Mouse (Mus musculus): Measurements from ENCODE around the gene Stx7. TPM values are rescaled to one million over a fixed set of nuclear protein-coding genes. Genes with fewer than 3 reads are reported as not detected.

Stx7 gene
- polyA plus RNA-seq, 1 experiment, result 151 TPM

DNA sequence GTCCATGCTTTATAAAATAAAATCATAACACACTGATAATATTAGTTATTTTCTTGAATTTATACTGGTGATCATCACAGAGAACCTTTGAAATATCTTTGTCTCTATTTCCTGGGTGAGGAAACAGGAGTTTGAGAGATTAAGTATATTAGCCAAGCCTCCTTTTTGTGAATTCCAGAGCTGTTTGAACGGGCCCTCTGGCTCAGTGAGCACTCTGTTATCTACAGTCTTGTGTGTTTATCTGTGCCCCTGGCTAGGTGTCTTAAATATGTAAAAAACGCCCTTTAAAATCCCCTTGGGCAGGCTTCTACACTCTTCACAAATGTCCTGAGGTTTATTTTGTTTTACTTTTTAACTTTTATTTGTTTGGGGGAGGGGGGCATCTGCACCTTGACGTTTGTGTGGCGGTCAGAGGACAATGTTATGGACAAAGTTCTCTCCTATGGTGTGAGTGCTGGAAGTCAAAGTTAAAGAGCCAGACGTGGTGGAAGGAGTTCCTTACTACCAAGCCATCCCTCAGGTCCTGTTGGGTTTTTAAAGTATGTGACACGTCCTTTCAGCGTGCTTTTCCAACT, 14.9 kb upstream of the Stx7 start:
- H3K4me1 ChIP-seq (ENCODE audit: control insufficient read depth, insufficient read depth, low read length), result peaks cover 15% of the 10 kb centered on the region
- TF ChIP-seq CTCF (IDR thresholded peaks at IDR 0.05; ENCODE audit: low read depth, low read length), result no peak
- TF ChIP-seq POLR2A (IDR thresholded peaks at IDR 0.05; ENCODE audit: borderline replicate concordance, low read depth, low read length), result no peak
- H3K4me3 ChIP-seq (ENCODE audit: insufficient read depth, low read length), result no peak overlapping the region
- no peak overlapping the region for H3K27ac ChIP-seq (ENCODE audit: insufficient read depth, low read depth, low read length)

DNA sequence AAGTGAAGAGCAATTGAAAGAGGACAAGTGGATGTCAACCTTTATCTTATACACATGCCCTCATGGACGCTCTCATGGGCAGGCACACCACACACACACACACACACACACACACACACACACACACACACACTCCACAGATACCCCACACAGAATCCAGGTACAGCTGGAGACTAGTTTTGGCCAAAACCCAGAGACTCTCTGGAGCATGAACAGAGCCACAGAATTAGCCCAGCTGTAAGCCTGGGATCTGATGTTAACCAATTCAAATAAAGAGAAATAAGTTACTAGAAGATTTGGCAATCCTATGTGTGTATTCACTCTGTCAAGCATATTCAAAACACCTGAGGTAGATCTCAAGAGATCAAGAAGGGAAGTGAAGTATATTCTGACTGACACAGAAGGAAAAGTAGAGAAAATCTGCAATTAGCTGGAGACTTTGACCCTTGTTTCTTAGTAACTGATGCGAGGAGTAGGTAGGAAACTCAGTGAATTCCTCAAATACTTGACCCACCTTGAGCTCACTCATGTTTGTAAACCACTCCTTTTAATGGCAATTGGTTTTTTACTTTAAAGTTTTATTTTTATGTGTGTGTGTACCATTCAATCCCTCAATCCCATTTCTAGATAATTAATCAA, 10.4 kb upstream of the Stx7 start:
- no peak overlapping the region for H3K27ac ChIP-seq (ENCODE audit: insufficient read depth, low read depth, low read length)
- TF ChIP-seq CTCF (IDR thresholded peaks at IDR 0.05; ENCODE audit: low read depth, low read length), result no peak
- no peak for TF ChIP-seq POLR2A (IDR thresholded peaks at IDR 0.05; ENCODE audit: borderline replicate concordance, low read depth, low read length)
- H3K4me3 ChIP-seq (ENCODE audit: insufficient read depth, low read length), result no peak overlapping the region
- peaks cover 7% of the 10 kb centered on the region for H3K4me1 ChIP-seq (ENCODE audit: control insufficient read depth, insufficient read depth, low read length)

DNA sequence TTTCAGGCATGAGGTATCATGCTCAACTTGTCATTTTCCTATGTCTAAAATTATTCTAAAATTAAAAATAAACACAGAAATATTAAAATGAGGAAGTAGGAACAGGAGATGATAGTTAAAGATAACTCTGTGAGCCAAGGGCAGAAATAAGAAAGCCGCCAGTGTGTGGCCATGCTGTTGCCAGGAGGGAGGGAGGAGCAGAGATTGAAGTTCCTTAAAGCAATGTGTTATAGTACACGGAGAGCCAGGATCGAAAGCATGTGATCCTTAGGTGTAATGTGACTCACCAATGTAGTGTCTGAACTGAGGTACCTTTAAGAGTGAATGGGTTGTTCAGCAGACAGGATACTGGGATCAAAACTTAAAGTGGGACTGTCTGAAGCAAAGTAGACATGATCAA, 6.4 kb upstream of the Stx7 start:
- peaks cover 9% of the 10 kb centered on the region for H3K4me1 ChIP-seq (ENCODE audit: control insufficient read depth, insufficient read depth, low read length)
- peak overlapping the region; percentile 36 for H3K27ac ChIP-seq (ENCODE audit: insufficient read depth, low read depth, low read length)
- H3K4me3 ChIP-seq (ENCODE audit: insufficient read depth, low read length), result no peak overlapping the region
- TF ChIP-seq CTCF (IDR thresholded peaks at IDR 0.05; ENCODE audit: low read depth, low read length) (no peak), POLR2A (IDR thresholded peaks at IDR 0.05; ENCODE audit: borderline replicate concordance, low read depth, low read length) (no peak)

DNA sequence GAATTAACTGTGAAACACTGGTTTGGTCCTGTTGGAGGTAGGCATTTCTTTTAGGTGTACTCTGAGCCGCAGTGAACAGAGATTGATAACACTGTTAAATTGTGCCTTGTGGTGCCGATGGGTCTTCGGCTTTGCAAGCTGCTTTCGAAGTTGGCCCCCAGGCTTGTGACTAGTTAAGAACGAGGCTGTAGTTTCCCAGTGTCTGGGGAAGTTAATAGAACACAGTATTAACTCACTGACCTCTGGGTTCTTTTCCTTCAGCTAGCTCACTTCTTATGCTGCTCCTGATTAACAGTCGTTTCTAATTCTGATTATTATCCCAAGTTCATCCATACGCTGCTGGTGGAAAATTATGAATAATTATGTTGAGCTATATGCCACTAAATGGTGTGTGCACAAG, 984 bp downstream of the Stx7 start:
- TF ChIP-seq POLR2A (IDR thresholded peaks at IDR 0.05; ENCODE audit: borderline replicate concordance, low read depth, low read length) (no peak), CTCF (IDR thresholded peaks at IDR 0.05; ENCODE audit: low read depth, low read length) (no peak)
- Histone ChIP-seq H3K4me3 (ENCODE audit: insufficient read depth, low read length) (peak overlapping the region; percentile 89), H3K4me1 (ENCODE audit: control insufficient read depth, insufficient read depth, low read length) (peaks cover 25% of the 10 kb centered on the region), H3K27ac (ENCODE audit: insufficient read depth, low read depth, low read length) (peak overlapping the region; percentile 83)

DNA sequence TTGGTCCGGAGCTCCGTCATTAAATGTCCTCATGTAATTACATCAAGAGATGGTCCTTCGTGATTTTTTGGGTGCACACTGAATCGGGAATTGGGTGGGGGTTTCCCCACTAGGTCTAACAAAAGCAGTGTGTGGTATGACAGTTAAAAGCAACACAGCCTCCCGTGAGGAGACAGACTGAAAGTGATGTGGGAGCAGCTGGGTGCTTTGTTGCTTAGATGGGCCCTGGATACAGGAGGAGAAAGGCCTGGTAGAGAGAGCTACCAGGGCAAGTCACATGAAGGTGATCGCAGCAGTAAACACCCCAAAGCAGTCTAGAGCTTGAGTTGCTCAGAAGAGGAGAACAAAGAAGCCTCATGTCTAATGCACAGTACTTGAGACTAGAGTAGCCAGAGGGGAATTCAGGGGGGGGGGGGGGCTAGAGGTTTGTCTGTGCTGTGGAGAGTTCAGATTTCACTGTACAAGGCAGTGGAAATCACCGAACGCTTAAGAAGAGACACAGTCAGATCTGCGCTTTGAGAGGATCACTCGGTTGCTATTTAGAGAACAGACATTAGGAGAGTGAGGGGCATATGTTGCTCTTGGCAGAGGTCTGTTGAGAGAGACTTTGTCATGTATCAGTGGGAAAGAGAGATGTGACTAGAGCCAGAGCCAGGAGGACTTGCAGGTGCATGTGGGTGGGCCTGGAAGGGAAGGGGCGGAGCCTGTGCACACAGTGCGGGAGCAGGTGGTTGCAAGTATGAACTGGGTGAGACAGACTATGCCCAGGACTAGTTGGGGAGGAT, 9.6 kb downstream of the Stx7 start:
- Histone ChIP-seq H3K4me3 (ENCODE audit: insufficient read depth, low read length) (no peak overlapping the region), H3K27ac (ENCODE audit: insufficient read depth, low read depth, low read length) (no peak overlapping the region), H3K4me1 (ENCODE audit: control insufficient read depth, insufficient read depth, low read length) (peaks cover 50% of the 10 kb centered on the region)
- no peak for TF ChIP-seq POLR2A (IDR thresholded peaks at IDR 0.05; ENCODE audit: borderline replicate concordance, low read depth, low read length)

DNA sequence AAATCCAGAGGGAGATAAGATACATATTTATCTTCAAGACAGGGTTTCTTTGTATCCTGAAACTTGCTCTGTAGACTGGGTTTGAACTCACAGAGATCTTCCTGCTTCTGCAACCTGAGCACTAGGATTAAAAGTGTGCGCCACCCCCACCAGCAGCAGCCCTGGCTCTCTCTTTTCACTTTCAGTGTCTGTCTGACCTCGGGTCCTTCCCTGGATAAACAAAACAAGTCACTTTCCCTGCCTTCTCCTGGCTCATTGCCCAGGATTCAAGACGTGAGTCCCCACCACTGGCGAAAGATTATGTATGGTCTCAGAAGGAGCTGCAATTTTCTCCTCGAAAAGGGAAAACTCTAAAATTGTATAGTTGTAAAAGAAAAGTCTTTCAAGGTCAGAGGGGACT, 10.5 kb downstream of the Stx7 start:
- TF ChIP-seq POLR2A (IDR thresholded peaks at IDR 0.05; ENCODE audit: borderline replicate concordance, low read depth, low read length), result no peak
- no peak for TF ChIP-seq CTCF (IDR thresholded peaks at IDR 0.05; ENCODE audit: low read depth, low read length)
- peak overlapping the region; percentile 42; the same call in 1 of the 2 replicates for H3K4me3 ChIP-seq (ENCODE audit: insufficient read depth, low read length)
- peak overlapping the region; percentile 66 for H3K27ac ChIP-seq (ENCODE audit: insufficient read depth, low read depth, low read length)
- H3K4me1 ChIP-seq (ENCODE audit: control insufficient read depth, insufficient read depth, low read length), result peaks cover 54% of the 10 kb centered on the region

DNA sequence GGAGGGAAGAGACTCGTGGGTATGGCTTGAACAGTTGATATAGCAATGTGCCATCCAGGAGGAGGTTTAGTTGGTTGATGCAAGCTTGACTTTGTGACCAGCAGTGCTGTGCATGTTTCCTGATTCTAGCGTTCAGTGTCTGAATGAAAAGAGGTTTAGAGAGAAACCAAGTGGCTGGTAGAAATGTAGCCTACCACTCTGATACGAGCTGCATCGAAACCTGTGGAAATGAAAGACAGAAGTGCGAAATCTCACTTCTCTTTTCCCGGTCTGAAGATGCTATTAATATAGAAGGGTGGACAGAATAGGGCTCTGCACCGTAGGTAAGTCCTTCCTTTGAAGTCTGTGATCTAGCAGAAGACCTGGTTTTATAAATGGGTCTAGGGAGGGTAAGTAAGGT, 11.2 kb downstream of the Stx7 start:
- peak overlapping the region; percentile 42 for H3K4me3 ChIP-seq (ENCODE audit: insufficient read depth, low read length)
- TF ChIP-seq CTCF (IDR thresholded peaks at IDR 0.05; ENCODE audit: low read depth, low read length) (no peak), POLR2A (IDR thresholded peaks at IDR 0.05; ENCODE audit: borderline replicate concordance, low read depth, low read length) (no peak)
- H3K4me1 ChIP-seq (ENCODE audit: control insufficient read depth, insufficient read depth, low read length), result peaks cover 60% of the 10 kb centered on the region
- peak overlapping the region; percentile 66 for H3K27ac ChIP-seq (ENCODE audit: insufficient read depth, low read depth, low read length)

DNA sequence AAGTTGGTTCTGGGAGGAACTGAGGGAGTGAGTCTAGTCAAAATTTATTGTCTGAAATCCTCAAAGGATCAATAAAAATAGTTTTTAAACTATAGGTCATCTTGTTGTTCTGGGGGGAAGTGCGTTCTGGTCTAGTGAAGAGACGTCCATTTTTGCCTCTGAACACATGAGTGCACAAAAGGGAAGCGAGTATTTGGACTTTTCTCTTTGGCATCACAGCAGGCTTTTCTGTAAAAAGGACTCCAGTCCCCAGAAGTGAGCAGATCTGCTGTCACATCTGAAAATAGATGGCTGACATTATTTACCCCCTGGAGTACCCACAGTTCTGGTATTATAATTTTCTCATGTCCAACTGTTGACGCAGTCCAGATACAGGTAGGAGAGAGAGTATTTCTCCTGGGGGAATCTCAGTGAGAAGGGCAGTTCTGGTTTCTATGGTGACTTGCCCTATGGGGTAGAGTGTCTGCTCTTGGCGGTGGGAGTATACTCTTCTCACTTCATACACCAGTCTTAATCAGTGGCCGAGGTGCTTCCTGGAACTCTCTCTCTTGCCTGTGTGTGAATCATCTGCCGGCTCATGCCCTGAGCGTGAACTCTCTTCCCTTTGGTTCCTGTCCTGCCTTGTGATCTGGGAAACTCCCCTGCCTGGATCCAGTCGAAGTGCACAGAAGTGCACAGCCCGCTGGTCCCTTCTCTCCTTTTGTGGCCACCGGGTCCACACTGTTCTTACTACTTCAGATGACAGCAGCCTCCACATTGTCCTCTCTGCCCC, 15.2 kb downstream of the Stx7 start:
- peak overlapping the region; percentile 77 for H3K27ac ChIP-seq (ENCODE audit: insufficient read depth, low read depth, low read length)
- TF ChIP-seq CTCF (IDR thresholded peaks at IDR 0.05; ENCODE audit: low read depth, low read length), result no peak
- no peak for TF ChIP-seq POLR2A (IDR thresholded peaks at IDR 0.05; ENCODE audit: borderline replicate concordance, low read depth, low read length)
- H3K4me1 ChIP-seq (ENCODE audit: control insufficient read depth, insufficient read depth, low read length), result peaks cover 82% of the 10 kb centered on the region
- H3K4me3 ChIP-seq (ENCODE audit: insufficient read depth, low read length), result peak overlapping the region; percentile 14

DNA sequence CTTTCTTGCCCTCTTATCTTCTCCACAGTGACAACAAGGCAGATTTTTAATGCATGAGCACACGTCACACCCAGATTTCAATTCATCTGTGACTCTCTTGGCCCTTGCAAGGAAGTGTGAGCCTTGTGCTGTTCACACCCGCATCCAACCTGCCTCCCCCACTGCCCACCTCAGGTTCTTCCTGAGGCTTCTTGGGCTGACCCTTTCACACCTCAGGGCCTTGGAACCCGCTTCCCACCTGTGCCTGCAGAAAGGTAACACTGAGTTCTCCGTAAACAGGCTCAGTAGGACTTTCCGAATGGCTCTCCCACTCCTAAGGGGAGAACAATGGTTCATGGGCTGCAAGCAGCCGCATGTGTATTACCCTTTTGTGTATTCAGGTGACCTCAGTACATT, 15.8 kb downstream of the Stx7 start:
- peak overlapping the region; percentile 14 for H3K4me3 ChIP-seq (ENCODE audit: insufficient read depth, low read length)

More for the DNA sequence above, 15.8 kb downstream of the Stx7 start:
- Histone ChIP-seq H3K27ac (ENCODE audit: insufficient read depth, low read depth, low read length) (peak overlapping the region; percentile 77), H3K4me1 (ENCODE audit: control insufficient read depth, insufficient read depth, low read length) (peaks cover 80% of the 10 kb centered on the region)
- TF ChIP-seq CTCF (IDR thresholded peaks at IDR 0.05; ENCODE audit: low read depth, low read length), result no peak
- TF ChIP-seq POLR2A (IDR thresholded peaks at IDR 0.05; ENCODE audit: borderline replicate concordance, low read depth, low read length), result no peak

Measured in bone marrow macrophage, adult 2 months (primary cell).